Mouse (Mus musculus) embryonic facial prominence, embryonic 11.5 days (tissue): Measurements from ENCODE around the gene Enox1. TPM values are rescaled to one million over a fixed set of nuclear protein-coding genes. Genes with fewer than 3 reads are reported as not detected.

Experiments used
- ATAC-seq: fragments of 200-750 bp; cut with Nextera tagmentation; replicated peaks from 2 replicates; pipeline ENCODE4 v1.8.0; 2017; ENCODE audit warnings: low read depth; ENCODE audit not compliant: insufficient number of reproducible peaks, low FRiP score, low TSS enrichment
- DNase-seq: peaks from one replicate; pipeline ENCODE4 v3.0.0-alpha.2; 2015; ENCODE audit warnings: low spot score
- H3K27ac ChIP-seq: fragments of 300-500 bp; sonication (generic); replicated peaks from 2 replicates; pipeline ENCODE4 v1.5.1; 2014; ENCODE audit warnings: mild to moderate bottlenecking, low read depth, low read length, control low read depth
- H3K27me3 ChIP-seq: fragments of 300-500 bp; sonication (generic); 2 replicates; pipeline ENCODE4 v1.6.1; 2014; ENCODE audit warnings: mild to moderate bottlenecking, low read length, moderate library complexity, mixed read lengths; ENCODE audit not compliant: control insufficient read depth, insufficient read depth
- H3K36me3 ChIP-seq: fragments of 300-500 bp; sonication (generic); replicated peaks from 2 replicates; pipeline ENCODE4 v1.6.1; 2014; ENCODE audit warnings: low read depth, mild to moderate bottlenecking, low read length, moderate library complexity, mixed read lengths; ENCODE audit not compliant: control insufficient read depth, insufficient read depth
- H3K4me1 ChIP-seq: fragments of 300-500 bp; sonication (generic); 2 replicates; pipeline ENCODE4 v1.6.1; 2014; ENCODE audit warnings: low read length, mixed read lengths; ENCODE audit not compliant: control insufficient read depth, insufficient read depth
- H3K4me2 ChIP-seq: fragments of 300-500 bp; sonication (generic); 2 replicates; pipeline ENCODE4 v1.6.1; 2014; ENCODE audit warnings: low read depth, mild to moderate bottlenecking, control low read depth, low read length, moderate library complexity
- H3K4me3 ChIP-seq: fragments of 300-500 bp; sonication (generic); 2 replicates; pipeline ENCODE4 v1.5.1; 2014; ENCODE audit warnings: low read depth, low read length, control low read depth
- H3K9ac ChIP-seq: fragments of 300-500 bp; sonication (generic); replicated peaks from 2 replicates; pipeline ENCODE4 v1.6.1; 2014; ENCODE audit warnings: mild to moderate bottlenecking, control low read depth, low read length
- H3K9me3 ChIP-seq: fragments of 300-500 bp; sonication (generic); replicated peaks from 2 replicates; pipeline ENCODE4 v1.6.1; 2016; ENCODE audit warnings: mild to moderate bottlenecking, low read length, inconsistent platforms, mixed read lengths; ENCODE audit not compliant: control insufficient read depth
- WGBS: fragments of 180-500 bp; shearing (Covaris S2); extraction: QIAGEN DNeasy Blood & Tissue Kit; methylation state at CpG from one replicate; pipeline ENCODE4 v1.1.7; 2014; 5-methylcytosine and 5-hydroxymethylcytosine counted together
- polyA plus RNA-seq: library from polyadenylated mRNA; unstranded; fragments of >200 nt; fragmentation: Nextera tagmentation; extraction: Ambion mirVana; gene quantifications from 2 replicates; pipeline ENCODE4 v1.2.1, GENCODE M21; 2014

Enox1 gene
- polyA plus RNA-seq, 1 experiment from 2014 or later, result 9.6 TPM

GRCm38 (mm10) chr14:77280893-77281292, 124.3 kb downstream of the Enox1 start:
- WGBS, result 71% methylated on average over 7 of the region's 7 CpGs
- no peaks in the 10 kb centered on the region for H3K4me1 ChIP-seq
- no peak for DNase-seq
- H3K27ac ChIP-seq, result no peak overlapping the region
- H3K4me2 ChIP-seq, result no peak overlapping the region
- H3K9me3 ChIP-seq, result no peaks in the 10 kb centered on the region
- H3K36me3 ChIP-seq, result no peaks in the 10 kb centered on the region
- H3K27me3 ChIP-seq, result no peaks in the 10 kb centered on the region
- no peak overlapping the region for H3K4me3 ChIP-seq
- no peak for ATAC-seq
- H3K9ac ChIP-seq, result no peak overlapping the region

DNA sequence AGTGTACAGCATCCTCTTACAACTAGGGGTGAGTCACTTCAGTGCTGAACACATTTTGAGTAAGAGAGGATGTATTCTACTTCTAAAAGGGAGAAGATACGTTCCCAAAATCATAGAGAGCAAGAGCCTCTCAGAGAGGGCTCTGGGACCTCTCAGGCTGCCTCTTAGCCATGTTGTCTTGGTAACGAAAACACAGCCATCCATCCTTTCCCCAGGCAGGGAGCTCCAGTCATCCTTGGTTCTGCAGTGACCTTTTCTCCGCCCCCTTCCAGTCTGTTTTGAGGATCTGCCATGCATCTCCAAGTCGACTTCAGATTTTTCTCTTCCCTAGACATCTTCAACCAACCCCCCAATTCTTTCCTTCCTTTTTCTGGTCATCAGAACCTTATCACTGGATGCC, 127.4 kb downstream of the Enox1 start:
- Histone ChIP-seq H3K9ac (no peak overlapping the region), H3K27ac (no peak overlapping the region), H3K36me3 (no peaks in the 10 kb centered on the region), H3K4me1 (no peaks in the 10 kb centered on the region), H3K4me3 (no peak overlapping the region), H3K9me3 (no peaks in the 10 kb centered on the region), H3K27me3 (no peaks in the 10 kb centered on the region), H3K4me2 (no peak overlapping the region)
- DNase-seq (no peak), ATAC-seq (no peak)
- WGBS, result 61% methylated on average over 4 of the region's 4 CpGs

- DNase-seq, result no peak
- H3K36me3 ChIP-seq, result no peaks in the 10 kb centered on the region
- no peak for ATAC-seq
- H3K27ac ChIP-seq, result no peak overlapping the region
- 89% methylated on average over 3 of the region's 3 CpGs for WGBS
- no peak overlapping the region for H3K9ac ChIP-seq
- H3K27me3 ChIP-seq, result no peaks in the 10 kb centered on the region
- H3K9me3 ChIP-seq, result no peaks in the 10 kb centered on the region
- no peak overlapping the region for H3K4me2 ChIP-seq
- no peaks in the 10 kb centered on the region for H3K4me1 ChIP-seq
- H3K4me3 ChIP-seq, result no peak overlapping the region
Measured at GRCm38 (mm10) chr14:77285453-77285852, 128.9 kb downstream of the Enox1 start.

GRCm38 (mm10) chr14:77291756-77292155, 135.2 kb downstream of the Enox1 start:
- Histone ChIP-seq H3K4me1 (no peaks in the 10 kb centered on the region), H3K4me2 (no peak overlapping the region), H3K9ac (no peak overlapping the region), H3K4me3 (no peak overlapping the region), H3K27ac (no peak overlapping the region), H3K27me3 (no peaks in the 10 kb centered on the region), H3K9me3 (no peaks in the 10 kb centered on the region), H3K36me3 (no peaks in the 10 kb centered on the region)
- WGBS, result 91% methylated on average over 5 of the region's 5 CpGs
- no peak for DNase-seq
- ATAC-seq, result no peak

- no peak overlapping the region for H3K4me3 ChIP-seq
- no peak overlapping the region for H3K4me2 ChIP-seq
- H3K36me3 ChIP-seq, result no peaks in the 10 kb centered on the region
- no peaks in the 10 kb centered on the region for H3K27me3 ChIP-seq
- H3K9ac ChIP-seq, result no peak overlapping the region
- ATAC-seq (no peak), DNase-seq (no peak)
- H3K9me3 ChIP-seq, result no peaks in the 10 kb centered on the region
- H3K4me1 ChIP-seq, result no peaks in the 10 kb centered on the region
- no peak overlapping the region for H3K27ac ChIP-seq
- WGBS, result 64% methylated on average over 4 of the region's 4 CpGs
Measured at GRCm38 (mm10) chr14:77297039-77297438, 140.5 kb downstream of the Enox1 start.

GRCm38 (mm10) chr14:77298327-77298726, 141.8 kb downstream of the Enox1 start:
- H3K27me3 ChIP-seq, result no peaks in the 10 kb centered on the region
- 88% methylated on average over 3 of the region's 3 CpGs for WGBS

GRCm38 (mm10) chr14:77309571-77309970, 153.0 kb downstream of the Enox1 start:
- Histone ChIP-seq H3K27ac (no peak overlapping the region), H3K9ac (no peak overlapping the region), H3K4me1 (peaks cover 2% of the 10 kb centered on the region; the same call in 1 of the 2 replicates), H3K9me3 (no peaks in the 10 kb centered on the region), H3K4me3 (no peak overlapping the region), H3K4me2 (no peak overlapping the region), H3K36me3 (no peaks in the 10 kb centered on the region), H3K27me3 (no peaks in the 10 kb centered on the region)
- no peak for ATAC-seq
- DNase-seq, result no peak
- WGBS, result 61% methylated on average over 3 of the region's 3 CpGs

More at GRCm38 (mm10) chr14:77298327-77298726, 141.8 kb downstream of the Enox1 start:
- Histone ChIP-seq H3K4me3 (no peak overlapping the region), H3K4me2 (no peak overlapping the region), H3K9me3 (no peaks in the 10 kb centered on the region), H3K36me3 (no peaks in the 10 kb centered on the region), H3K4me1 (no peaks in the 10 kb centered on the region), H3K27ac (no peak overlapping the region), H3K9ac (no peak overlapping the region)
- no peak for ATAC-seq
- no peak for DNase-seq

DNA sequence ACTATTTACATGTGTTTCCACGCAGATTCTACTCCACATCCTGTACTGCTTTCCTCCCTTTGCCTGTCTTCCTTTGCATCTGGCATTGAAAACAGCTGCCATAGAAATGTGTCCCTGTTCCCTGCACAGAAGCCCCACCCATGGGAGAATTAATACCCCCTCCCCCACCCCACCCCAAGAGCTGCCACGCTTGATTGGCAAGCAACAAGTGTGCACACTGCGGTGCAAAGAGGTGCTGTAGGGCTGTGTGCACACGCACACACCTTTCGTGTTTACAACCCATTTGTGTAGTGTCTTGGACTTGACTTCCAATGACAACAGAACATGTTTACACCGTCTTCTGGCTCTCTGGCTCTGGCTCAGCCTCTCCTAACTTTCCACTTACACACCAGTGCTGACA, 154.9 kb downstream of the Enox1 start:
- no peaks in the 10 kb centered on the region for H3K9me3 ChIP-seq
- ATAC-seq, result no peak
- H3K9ac ChIP-seq, result no peak overlapping the region
- H3K4me2 ChIP-seq, result no peak overlapping the region
- 70% methylated on average over 6 of the region's 6 CpGs for WGBS
- no peak overlapping the region for H3K27ac ChIP-seq
- no peak for DNase-seq
- no peaks in the 10 kb centered on the region for H3K27me3 ChIP-seq
- no peaks in the 10 kb centered on the region for H3K36me3 ChIP-seq
- peaks cover 2% of the 10 kb centered on the region; the same call in 1 of the 2 replicates for H3K4me1 ChIP-seq
- H3K4me3 ChIP-seq, result no peak overlapping the region
